Mouse (Mus musculus) heart, embryonic 10.5 days (tissue): ENCODE measurements around the gene Trp53inp2. TPM values are rescaled to one million over a fixed set of nuclear protein-coding genes. Genes with fewer than 3 reads are reported as not detected.

Experiments used
- DNase-seq: peaks from one replicate; pipeline ENCODE4 v3.0.0-alpha.2; 2017; ENCODE audit warnings: low spot score
- H3K27ac ChIP-seq: fragments of 300-500 bp; sonication (generic); 2 replicates; pipeline ENCODE4 v1.5.1; 2016; ENCODE audit warnings: mild to moderate bottlenecking
- H3K27me3 ChIP-seq: fragments of 300-500 bp; sonication (generic); 2 replicates; pipeline ENCODE4 v1.6.1; 2016; ENCODE audit warnings: mild to moderate bottlenecking; ENCODE audit not compliant: poor library complexity, insufficient read depth, severe bottlenecking
- H3K36me3 ChIP-seq: fragments of 300-500 bp; sonication (generic); 2 replicates; pipeline ENCODE4 v1.6.1; 2016; ENCODE audit warnings: mild to moderate bottlenecking, moderate library complexity
- H3K4me1 ChIP-seq: fragments of 300-500 bp; sonication (generic); 2 replicates; pipeline ENCODE4 v1.6.1; 2016; ENCODE audit warnings: mild to moderate bottlenecking
- H3K4me3 ChIP-seq: fragments of 300-500 bp; sonication (generic); 2 replicates; pipeline ENCODE4 v1.5.1; 2016; ENCODE audit warnings: mild to moderate bottlenecking, moderate library complexity
- H3K9me3 ChIP-seq: fragments of 300-500 bp; sonication (generic); 2 replicates; pipeline ENCODE4 v1.6.1; 2016; ENCODE audit warnings: mild to moderate bottlenecking, moderate library complexity
- WGBS: fragments of 180-500 bp; shearing (Covaris S2); methylation state at CpG from one replicate; pipeline ENCODE4 v1.1.7; 2016; 5-methylcytosine and 5-hydroxymethylcytosine counted together
- microRNA counts: library from miRNA; unstranded; fragments of <30 nt; microRNA quantifications from one replicate; lab custom pipeline; 2017
- microRNA-seq: library from miRNA; unstranded; fragments of <30 nt; microRNA quantifications from one replicate; pipeline ENCODE4, GENCODE M21; 2017
- polyA plus RNA-seq: library from polyadenylated mRNA; unstranded; fragments of >200 nt; fragmentation: Nextera tagmentation; extraction: Ambion mirVana; gene quantifications from 2 replicates; pipeline ENCODE4 v1.2.1, GENCODE M21; 2016

The Trp53inp2 gene
- polyA plus RNA-seq, 1 experiment from 2014 or later = 61.4 TPM

DNA sequence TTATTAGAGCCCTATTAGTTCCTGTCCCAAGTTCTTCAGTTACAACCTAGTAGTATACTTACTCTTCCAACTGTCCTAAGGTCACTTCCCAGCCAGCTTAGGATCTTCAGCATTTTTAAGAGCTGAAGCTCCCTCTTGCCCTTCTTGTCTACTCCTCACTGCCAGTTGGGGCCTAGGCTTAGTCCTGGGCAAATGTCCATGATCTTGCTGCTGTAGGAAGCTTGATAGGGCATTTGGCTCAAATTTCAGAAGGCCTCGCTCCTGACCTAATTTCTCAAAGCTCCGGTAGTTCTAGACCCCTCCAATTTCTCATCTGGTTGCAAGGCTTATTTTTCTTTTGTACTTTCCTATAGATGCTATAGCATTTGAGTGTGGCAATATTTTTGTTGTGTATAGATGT is 7.7 kb downstream of the Trp53inp2 start:
- no peak overlapping the region for H3K4me3 ChIP-seq
- peaks cover 21% of the 10 kb centered on the region for H3K4me1 ChIP-seq
- WGBS = 79% methylated on average over 2 of the region's 2 CpGs
- DNase-seq = no peak
- no peak overlapping the region for H3K27ac ChIP-seq
- peaks cover 75% of the 10 kb centered on the region for H3K36me3 ChIP-seq
- H3K9me3 ChIP-seq = no peaks in the 10 kb centered on the region
- H3K27me3 ChIP-seq = no peaks in the 10 kb centered on the region

DNA sequence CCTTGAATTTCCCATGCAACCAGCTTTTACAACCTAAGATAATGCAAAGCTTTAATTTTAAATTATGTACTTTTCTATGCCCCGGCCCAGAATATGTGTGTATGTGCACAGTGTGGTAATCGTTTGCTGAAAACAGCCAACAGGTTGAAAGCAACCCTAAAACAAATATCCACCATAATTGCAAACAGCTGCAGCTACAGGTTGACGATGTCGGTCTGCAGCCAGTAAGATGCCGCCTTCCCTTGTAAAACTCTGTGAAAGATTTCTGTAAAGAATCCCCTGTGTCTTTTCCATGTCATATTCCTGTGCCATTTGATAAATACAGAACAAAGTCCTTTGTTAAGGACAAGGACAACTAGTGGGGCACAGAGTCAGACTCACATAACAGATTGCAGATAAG is 13.7 kb downstream of the Trp53inp2 start:
- H3K36me3 ChIP-seq = peaks cover 63% of the 10 kb centered on the region
- WGBS = 87% methylated on average over 5 of the region's 5 CpGs
- no peak overlapping the region for H3K27ac ChIP-seq

DNA sequence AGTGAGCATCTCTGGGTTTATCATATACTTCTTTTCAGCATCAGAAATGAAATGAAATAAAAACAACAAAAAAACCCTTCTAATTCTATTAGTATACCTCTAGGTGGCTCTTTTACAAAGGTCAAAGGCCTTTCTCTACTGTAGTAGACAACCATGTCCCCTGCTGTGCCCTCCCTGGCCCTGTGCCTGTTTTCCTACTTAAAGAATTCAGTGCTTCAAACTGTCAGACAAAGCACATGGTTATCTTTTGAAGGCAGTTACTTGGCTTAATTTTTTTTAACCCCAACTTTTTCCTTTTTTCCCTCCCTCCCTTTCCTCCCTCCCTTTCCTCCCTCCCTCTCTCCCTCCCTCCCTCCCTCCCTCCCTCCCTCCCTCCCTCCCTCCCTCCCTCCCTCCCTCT is 19.4 kb downstream of the Trp53inp2 start:
- no peaks in the 10 kb centered on the region for H3K4me1 ChIP-seq
- DNase-seq = no peak
- no peak overlapping the region for H3K27ac ChIP-seq
- no peak overlapping the region for H3K4me3 ChIP-seq
- no peaks in the 10 kb centered on the region for H3K9me3 ChIP-seq
- H3K27me3 ChIP-seq = no peaks in the 10 kb centered on the region
- peaks cover 61% of the 10 kb centered on the region for H3K36me3 ChIP-seq

More for the DNA sequence above, 13.7 kb downstream of the Trp53inp2 start:
- DNase-seq = no peak
- Histone ChIP-seq H3K27me3 (no peaks in the 10 kb centered on the region), H3K9me3 (no peaks in the 10 kb centered on the region), H3K4me3 (no peak overlapping the region), H3K4me1 (no peaks in the 10 kb centered on the region)

DNA sequence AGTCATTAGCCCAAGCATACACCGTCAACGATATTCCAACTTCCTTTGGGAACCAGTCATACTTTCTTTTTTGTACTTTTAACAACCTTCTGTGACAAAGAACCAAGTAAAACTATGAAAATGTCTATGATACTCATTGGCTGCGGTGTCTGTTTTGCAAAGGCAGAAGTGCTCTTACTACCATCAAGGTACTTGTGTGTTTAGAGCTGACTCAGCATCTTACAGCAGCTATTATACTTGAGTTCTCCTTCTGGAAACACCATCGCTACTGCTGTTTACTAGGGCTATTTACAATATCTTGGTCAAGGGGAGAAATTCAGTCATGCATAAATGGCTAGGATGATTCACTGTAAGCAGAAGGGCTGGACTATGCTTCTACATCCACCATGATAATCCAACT is 21.1 kb downstream of the Trp53inp2 start:
- 96% methylated on average over 4 of the region's 4 CpGs for WGBS
- DNase-seq = no peak
- Histone ChIP-seq H3K4me3 (no peak overlapping the region), H3K9me3 (no peaks in the 10 kb centered on the region), H3K27me3 (no peaks in the 10 kb centered on the region), H3K4me1 (no peaks in the 10 kb centered on the region), H3K27ac (no peak overlapping the region), H3K36me3 (peaks cover 67% of the 10 kb centered on the region)

DNA sequence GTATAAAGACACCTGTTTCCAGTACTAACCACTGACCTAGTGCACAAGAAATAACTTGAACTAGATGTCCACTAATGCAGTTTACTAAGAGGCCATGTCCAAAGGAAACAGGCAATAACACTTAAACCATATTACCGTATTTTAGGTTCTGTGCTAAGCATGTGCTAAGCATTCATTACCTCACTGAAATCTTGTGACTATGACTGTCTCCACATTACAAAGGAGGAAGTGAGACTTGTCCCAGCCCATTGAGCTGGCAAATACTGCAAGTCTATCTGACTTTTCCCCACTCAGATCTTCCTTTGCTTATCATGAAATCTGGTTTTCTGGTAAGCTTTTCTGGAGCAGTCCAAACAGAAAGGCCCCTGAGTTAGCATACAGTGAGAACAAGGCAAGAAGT is 23.8 kb downstream of the Trp53inp2 start:
- no peak for DNase-seq
- no peaks in the 10 kb centered on the region for H3K4me1 ChIP-seq
- no peak overlapping the region for H3K27ac ChIP-seq
- 78% methylated on average over 1 of the region's 1 CpGs for WGBS
- H3K9me3 ChIP-seq = no peaks in the 10 kb centered on the region
- no peaks in the 10 kb centered on the region for H3K27me3 ChIP-seq
- peaks cover 72% of the 10 kb centered on the region for H3K36me3 ChIP-seq
- no peak overlapping the region for H3K4me3 ChIP-seq

DNA sequence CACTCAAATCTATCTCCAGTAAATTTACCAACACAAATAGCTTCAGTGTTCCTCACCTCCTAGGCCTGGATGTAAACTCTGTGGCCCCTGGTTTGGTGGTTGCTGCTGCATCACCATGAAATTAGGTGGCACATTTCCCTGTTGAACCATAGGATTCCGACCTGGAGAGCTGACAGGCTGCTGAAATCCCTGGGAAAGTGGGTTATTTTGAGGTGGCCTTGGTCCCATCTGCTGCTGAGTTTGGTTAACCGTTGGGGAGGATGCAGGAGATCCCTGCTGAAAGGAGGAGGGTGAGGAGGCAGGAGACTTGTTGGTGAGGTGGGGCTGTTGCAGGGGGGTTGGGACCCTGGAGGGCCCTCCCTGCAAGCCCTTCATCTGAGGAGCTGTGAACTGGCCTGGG is 40.1 kb downstream of the Trp53inp2 start:
- 79% methylated on average over 2 of the region's 2 CpGs for WGBS
- Histone ChIP-seq H3K4me1 (no peaks in the 10 kb centered on the region), H3K36me3 (peaks cover 69% of the 10 kb centered on the region), H3K9me3 (no peaks in the 10 kb centered on the region), H3K27me3 (no peaks in the 10 kb centered on the region), H3K27ac (no peak overlapping the region), H3K4me3 (no peak overlapping the region)
- no peak for DNase-seq

DNA sequence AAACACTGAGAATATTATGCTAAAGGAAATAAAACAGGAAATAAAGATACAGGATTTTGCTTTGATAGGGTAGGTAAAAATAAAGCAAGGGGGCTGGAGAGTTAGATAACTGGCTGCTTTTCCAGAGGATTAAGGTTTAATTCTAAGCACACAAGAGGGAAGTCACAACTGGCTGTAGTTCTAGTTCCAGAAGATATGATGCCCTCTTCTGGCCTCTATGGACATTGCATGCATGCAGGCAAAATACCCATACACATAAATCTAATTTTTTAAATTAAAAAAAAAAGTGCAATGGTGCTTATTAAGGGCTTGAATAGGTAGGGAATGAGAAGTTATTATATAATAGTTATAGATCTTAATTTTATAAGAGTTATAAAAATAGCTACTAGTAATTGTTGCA is 55.6 kb downstream of the Trp53inp2 start:
- Histone ChIP-seq H3K4me3 (no peak overlapping the region), H3K36me3 (peaks cover 56% of the 10 kb centered on the region), H3K27me3 (no peaks in the 10 kb centered on the region), H3K4me1 (no peaks in the 10 kb centered on the region), H3K27ac (no peak overlapping the region), H3K9me3 (no peaks in the 10 kb centered on the region)
- DNase-seq = no peak

MicroRNAs within 50 kb of the gene (microRNA counts, 519-probe panel; counts per million panel counts)
- microRNA mmu-miR-695 (lab: Ali Mortazavi, UCI) = not detected

Small RNA genes within 50 kb of the gene (microRNA-seq; reads per million reads assigned to microRNA genes)
- not detected for gene Mir695

Other genes starting within 250 kb of the Trp53inp2 start
- gene Itch, start 247.6 kb upstream of the Trp53inp2 start, polyA plus RNA-seq = 43.9 and 45.1 TPM in 2 replicates
- 380 and 389 TPM in 2 replicates for gene Dynlrb1, start 144.5 kb upstream of the Trp53inp2 start, polyA plus RNA-seq
- gene Map1lc3a, start 104.8 kb upstream of the Trp53inp2 start, polyA plus RNA-seq = 140 and 172 TPM in 2 replicates
- 60.3 and 61.2 TPM in 2 replicates for gene Pigu, start 23.6 kb upstream of the Trp53inp2 start, polyA plus RNA-seq
- gene Ncoa6, start 92.8 kb downstream of the Trp53inp2 start, polyA plus RNA-seq = 16.2 and 17.9 TPM in 2 replicates
- 8.9 and 12.9 TPM in 2 replicates for gene Acss2, start 136.9 kb downstream of the Trp53inp2 start, polyA plus RNA-seq
- 3.1 and 3.9 TPM in 2 replicates for gene Ggt7, start 137.2 kb downstream of the Trp53inp2 start, polyA plus RNA-seq
- 24.2 and 29.1 TPM in 2 replicates for gene Gss, start 211.8 kb downstream of the Trp53inp2 start, polyA plus RNA-seq
- gene Myh7b, start 230.2 kb downstream of the Trp53inp2 start, polyA plus RNA-seq = 12.4 and 15.7 TPM in 2 replicates